Mouse (Mus musculus): ENCODE measurements around the gene Plekhg5.

The Plekhg5 gene

GRCm38 (mm10) chr4:152153771-152154177 is 81.5 kb downstream of the Plekhg5 start:
- DNase-seq: peak; percentile 67 to 77

GRCm38 (mm10) chr4:152155019-152155418 is 82.7 kb downstream of the Plekhg5 start:
- DNase-seq: no peak

DNA sequence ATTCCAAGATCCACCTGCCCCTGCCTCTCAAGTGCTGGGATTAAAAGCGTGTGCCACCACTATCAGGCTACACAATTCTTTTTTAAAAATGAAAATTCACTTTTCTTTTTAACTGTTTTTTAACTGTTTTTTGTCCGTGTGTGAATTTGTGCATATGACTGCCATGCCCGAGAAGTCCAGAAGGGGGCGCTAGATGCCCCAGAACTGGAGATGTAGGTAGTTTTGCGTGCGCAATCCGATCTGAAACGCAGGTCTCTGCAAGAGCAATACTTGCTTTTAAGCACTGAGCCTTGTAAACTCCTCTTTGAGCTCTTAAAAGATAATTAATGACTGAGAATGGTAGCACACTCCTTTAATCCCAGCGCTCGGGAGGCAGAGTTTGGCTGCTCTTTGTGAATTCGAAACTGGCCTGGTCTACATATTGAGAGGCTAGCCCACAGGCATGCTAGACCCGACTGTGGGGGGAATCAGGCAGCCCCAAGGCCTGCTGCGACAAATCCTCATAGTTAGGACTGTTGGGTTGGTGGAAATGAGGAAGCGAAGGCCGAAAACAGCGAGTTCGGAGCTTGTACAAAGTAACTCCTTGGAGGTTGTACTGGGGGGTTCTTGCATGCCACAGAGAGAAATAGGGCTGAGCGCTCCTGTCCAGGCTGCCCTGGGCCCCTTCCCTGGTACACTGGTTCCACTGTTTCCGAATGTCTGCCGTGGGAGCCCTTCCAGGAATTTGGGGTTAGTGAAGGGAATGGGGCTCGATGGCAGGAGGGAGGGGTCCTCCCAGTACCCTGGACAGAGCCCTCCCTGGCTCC is 85.7 kb downstream of the Plekhg5 start:
- DNase-seq: peak; percentile 48 to 68

GRCm38 (mm10) chr4:152158585-152159284 is 86.4 kb downstream of the Plekhg5 start, which contains the start of gene Hes2:
Gene Hes2, plus strand, starts transcription at chr4:152158867.
- DNase-seq: no peak

GRCm38 (mm10) chr4:152159285-152159678 is 87.0 kb downstream of the Plekhg5 start:
- DNase-seq: no peak

GRCm38 (mm10) chr4:152160748-152161147 is 88.5 kb downstream of the Plekhg5 start:
- DNase-seq: no peak

GRCm38 (mm10) chr4:152161601-152162000 is 89.3 kb downstream of the Plekhg5 start:
- DNase-seq: no peak

GRCm38 (mm10) chr4:152162748-152163147 is 90.5 kb downstream of the Plekhg5 start:
- DNase-seq: no peak
